Mouse (Mus musculus): Measurements from ENCODE around the gene Gpc6.

Gene Gpc6

DNA sequence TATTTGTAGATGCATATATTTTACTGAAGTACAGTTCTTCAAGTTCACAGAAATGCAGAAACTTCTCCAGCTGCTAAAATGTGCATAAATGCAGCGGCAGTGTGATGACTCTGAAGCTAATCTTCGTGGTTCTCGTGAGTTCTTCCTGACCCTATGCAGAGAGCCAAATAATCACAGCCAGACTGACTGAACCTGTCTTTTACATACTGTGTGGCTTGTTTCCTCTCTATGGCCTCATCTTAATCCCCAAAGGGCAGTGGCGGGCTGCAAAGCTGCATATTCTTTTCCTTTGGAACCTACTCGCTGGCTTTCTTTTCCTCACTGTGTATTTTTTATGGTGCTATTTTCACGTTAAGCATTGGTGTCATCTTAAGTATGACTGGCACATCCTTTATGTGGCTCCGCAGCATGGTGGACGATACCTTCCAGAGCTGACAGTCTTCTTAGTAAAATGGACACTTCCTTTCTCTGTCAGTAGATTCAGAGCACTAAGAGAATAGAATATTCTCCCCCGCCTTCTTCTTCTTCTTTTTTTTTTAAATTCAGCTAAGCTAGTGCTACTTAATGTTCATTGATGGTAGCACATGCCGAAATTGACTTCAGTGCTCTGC, 775.7 kb downstream of the Gpc6 start:
- no peak for DNase-seq (ENCODE audit: low read depth, low spot score)

DNA sequence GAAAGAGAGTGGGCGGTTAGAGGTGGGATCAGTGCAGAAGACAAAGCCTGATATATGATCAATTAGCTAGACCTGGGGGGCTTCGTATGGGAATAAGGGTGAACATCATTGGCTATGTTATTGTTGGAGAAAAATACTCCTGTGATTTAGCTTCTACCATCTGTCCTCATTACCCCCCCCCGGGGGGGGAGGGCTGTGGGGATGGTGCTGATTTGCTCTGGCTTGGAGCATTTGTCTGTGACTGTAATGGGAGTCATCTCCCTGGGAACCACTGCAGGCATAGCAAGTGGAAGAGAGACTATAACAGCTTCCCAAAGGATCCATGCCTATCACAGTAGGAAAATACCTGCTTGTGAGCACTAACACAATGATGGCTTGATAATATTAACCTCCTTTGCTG, 783.7 kb downstream of the Gpc6 start:
- DNase-seq (ENCODE audit: low read depth, low spot score): no peak

DNA sequence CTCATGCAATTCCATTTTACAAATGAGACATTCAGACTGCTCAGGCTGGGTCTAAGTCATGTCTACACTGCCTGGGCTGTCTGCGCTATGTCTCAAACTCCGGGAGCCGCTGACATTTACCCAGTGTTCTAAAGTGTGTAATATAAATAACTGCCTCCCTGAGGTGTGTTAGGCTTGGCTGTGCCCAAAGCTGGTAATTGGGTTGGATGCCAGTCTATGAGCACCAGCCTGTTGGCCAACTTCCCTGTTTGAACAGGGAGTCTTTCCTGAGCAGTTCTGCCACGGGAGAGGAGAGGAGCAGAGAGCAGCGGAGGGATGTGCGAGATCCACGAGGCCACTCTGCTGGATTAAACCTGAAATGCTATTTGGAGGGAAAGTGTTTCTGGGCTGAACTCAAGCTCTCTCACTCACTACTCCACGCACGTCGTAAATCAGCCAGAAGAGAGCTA, 785.4 kb downstream of the Gpc6 start:
- DNase-seq (ENCODE audit: low read depth, low spot score): no peak

- DNase-seq (ENCODE audit: low read depth, low spot score): no peak
These were observed 787.2 kb downstream of the Gpc6 start for GRCm38 (mm10) chr14:117712311-117712710.

DNA sequence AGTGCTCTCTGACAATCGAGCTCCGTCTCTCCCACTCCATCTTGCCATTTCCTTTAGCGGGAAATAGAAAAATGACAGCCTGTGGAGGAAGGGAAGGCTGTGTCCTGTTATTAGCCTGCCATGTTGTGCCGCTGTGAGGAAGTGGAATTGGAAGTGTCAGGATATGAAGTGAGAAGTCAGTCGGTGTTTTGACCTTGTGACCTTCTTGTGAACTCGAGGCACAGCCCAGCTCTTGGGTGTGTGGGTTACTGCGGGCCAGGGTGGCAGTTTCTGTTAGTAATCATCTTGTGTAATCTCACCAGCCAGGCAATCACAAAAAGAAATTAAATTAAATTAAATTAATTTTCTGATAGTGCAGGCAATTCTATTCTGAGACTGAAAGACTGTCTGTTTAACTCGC, 789.0 kb downstream of the Gpc6 start:
- DNase-seq (ENCODE audit: low read depth, low spot score): no peak

DNA sequence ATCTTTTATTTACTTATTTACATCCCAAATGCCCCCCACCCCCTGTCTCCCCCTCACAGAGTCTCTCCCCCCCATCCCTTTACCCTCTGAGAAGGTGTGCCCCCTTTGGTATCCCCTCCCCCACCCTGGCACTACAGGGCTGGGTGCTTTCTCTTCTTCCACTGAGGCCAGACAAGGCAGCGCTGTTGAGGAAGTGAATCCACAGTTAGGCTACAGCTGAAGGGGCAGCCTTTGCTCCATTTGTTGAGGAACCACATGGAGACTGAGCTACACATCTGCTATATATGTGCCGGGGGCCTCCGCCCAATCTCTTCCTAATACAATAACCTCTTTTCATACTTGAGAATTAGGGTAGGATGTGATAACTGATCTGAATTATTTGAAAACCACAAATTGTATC, 791.2 kb downstream of the Gpc6 start:
- no peak for DNase-seq (ENCODE audit: low read depth, low spot score)

DNA sequence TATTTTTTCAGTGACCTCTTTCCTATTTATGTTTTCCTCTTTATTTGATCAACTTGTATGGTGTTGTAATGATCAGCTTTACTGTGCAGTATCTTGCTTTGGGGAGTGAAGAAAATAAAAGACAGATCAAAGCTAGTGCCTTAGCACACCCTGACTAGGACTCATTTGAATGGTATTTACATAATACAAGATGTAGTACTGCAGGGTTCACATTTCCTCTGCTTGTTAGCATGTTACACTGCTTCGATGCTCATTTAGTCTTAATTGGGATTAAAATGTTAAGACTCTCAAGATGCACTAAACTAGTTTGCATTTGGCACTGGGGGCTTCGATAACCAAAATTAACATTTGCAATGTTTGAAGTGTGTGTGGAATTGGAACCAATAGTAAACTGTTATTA, 803.6 kb downstream of the Gpc6 start:
- DNase-seq (ENCODE audit: low read depth, low spot score): no peak

DNA sequence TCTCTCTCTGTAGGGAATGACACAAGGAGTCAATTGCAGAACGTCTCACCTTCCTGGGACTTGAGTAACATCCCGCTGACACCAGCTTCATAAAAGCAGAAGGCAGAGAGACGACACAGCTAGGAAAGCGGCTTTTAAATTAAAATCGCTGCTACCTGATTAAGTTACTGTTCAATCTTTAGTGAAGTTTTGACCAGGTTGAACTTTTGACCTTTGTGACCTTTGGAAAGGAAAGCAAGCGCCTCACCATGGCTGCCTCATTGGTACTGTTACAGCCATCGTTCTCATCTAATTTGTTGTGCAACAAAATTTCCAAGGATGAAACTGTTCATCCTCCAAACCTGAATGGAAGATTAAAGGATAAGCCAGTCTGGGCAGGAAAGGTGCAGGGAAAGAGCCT, 830.1 kb downstream of the Gpc6 start:
- no peak for DNase-seq (ENCODE audit: low read depth, low spot score)

GRCm38 (mm10) chr14:117756505-117756904, 831.4 kb downstream of the Gpc6 start:
- DNase-seq (ENCODE audit: low read depth, low spot score): no peak

GRCm38 (mm10) chr14:117757790-117758358, 832.8 kb downstream of the Gpc6 start:
- DNase-seq (ENCODE audit: low read depth, low spot score): no peak

DNA sequence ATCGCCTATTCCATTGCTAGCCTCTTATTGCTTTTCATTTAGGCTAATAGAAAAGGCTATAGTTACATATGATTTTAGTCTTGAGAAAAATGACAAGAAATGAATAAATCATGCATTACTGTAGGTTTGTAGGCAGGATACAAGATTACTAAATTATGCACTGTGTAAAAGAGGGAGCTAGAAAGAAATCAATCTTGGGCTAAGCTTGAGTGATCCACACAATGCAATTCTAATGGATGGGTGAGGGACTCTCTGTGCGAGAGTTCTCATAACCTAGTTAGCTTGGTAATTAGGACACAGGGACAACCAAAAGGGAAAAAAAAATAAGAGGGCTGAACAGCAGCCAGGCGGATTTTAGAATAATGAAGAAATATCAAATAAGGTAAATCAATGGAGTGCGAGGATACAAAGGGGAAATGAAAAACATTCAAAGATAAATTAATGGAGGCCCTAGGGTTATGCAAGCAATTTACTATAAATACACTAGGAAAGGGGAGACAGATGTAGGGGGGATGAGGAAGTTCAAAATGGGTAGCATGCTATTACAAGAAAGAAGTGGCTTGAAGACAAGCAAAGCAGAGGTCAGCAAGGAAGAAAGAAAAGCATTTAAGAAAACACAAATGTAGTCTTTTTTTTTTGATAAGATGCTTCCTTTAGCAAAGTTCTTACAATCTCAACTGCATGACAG, 835.9 kb downstream of the Gpc6 start:
- no peak for DNase-seq (ENCODE audit: low read depth, low spot score)

- DNase-seq (ENCODE audit: low read depth, low spot score): no peak
These were observed 837.8 kb downstream of the Gpc6 start for GRCm38 (mm10) chr14:117762934-117763333.

- DNase-seq (ENCODE audit: low read depth, low spot score): no peak
These were observed 842.7 kb downstream of the Gpc6 start for GRCm38 (mm10) chr14:117767861-117768260.

DNA sequence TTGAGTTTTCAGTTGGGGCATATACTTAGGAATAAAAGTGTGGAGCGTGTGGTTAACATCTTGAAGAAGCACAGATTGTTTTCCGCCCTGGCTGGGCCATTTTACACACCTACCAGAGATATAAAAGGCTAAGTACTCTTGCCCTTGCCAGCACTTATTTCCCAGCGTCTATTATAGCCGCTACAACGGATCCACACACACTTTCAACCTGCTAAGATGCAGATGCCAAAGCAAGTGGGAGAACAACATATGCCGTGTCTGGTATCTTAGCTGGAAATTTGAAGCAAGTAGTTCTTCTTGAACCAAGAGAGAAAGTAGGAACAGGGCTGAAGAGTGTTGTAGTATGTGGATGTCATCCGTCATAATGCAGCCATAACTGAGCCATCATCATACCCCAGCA, 843.6 kb downstream of the Gpc6 start:
- no peak for DNase-seq (ENCODE audit: low read depth, low spot score)

- DNase-seq (ENCODE audit: low read depth, low spot score): no peak
These were observed 848.3 kb downstream of the Gpc6 start for GRCm38 (mm10) chr14:117773373-117773772.

DNA sequence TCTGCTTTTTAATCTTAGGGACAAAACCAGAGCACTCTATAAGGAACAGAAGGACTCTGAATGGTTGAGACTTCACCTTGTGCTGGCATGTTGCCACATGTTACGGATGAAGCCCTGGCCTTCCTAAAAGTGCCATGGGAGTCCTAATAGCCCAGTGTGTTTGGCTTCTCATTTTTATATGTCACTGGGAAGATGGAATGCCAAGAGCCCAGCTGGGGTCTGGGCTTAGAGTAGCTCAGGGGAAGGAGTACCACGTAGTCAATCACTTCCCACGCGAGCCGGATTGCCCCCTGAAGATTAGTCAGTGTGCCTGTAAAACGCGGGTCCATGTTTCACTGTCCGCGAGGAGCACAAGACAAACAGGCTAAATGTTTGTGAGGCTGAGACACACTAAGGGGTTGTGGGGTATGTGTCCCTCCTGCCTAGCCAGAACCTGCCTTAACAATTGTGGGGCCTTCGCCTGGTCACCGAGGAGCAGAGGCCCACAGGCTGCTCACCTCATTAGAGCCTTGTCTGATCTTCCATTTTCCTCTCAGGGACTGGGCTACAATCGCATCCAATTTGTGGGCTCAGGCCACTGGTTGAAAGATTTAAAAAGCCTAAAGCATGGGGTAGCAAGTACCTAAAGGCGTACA, 852.9 kb downstream of the Gpc6 start:
- DNase-seq (ENCODE audit: low read depth, low spot score): no peak

GRCm38 (mm10) chr14:117778538-117779413, 853.7 kb downstream of the Gpc6 start:
- no peak for DNase-seq (ENCODE audit: low read depth, low spot score)

GRCm38 (mm10) chr14:117781724-117782123, 856.6 kb downstream of the Gpc6 start:
- DNase-seq (ENCODE audit: low read depth, low spot score): no peak

GRCm38 (mm10) chr14:117783671-117784262, 858.7 kb downstream of the Gpc6 start:
- no peak for DNase-seq (ENCODE audit: low read depth, low spot score)

GRCm38 (mm10) chr14:117784960-117785359, 859.8 kb downstream of the Gpc6 start:
- no peak for DNase-seq (ENCODE audit: low read depth, low spot score)

GRCm38 (mm10) chr14:117785507-117786085, 860.5 kb downstream of the Gpc6 start:
- no peak for DNase-seq (ENCODE audit: low read depth, low spot score)

All from WW6 (cell line).